Mouse (Mus musculus) layer of hippocampus, adult 2 months (tissue): ENCODE measurements around the gene Ipo8. TPM values are rescaled to one million over a fixed set of nuclear protein-coding genes. Genes with fewer than 3 reads are reported as not detected.

Experiments used
- DNase-seq, 2 experiments: peaks; one replicate each; pipeline ENCODE4 v3.0.0; 2022; ENCODE audit warnings: low spot score in 2 of 2
- H3K27ac ChIP-seq: fragments of 200-600 bp; 2 replicates; pipeline ENCODE4 v1.8.1; 2022
- H3K4me3 ChIP-seq: fragments of 200-600 bp; 2 replicates; pipeline ENCODE4 v1.8.1; 2022; ENCODE audit warnings: mild to moderate bottlenecking
- CTCF ChIP-seq: fragments of 200-600 bp; conservative IDR thresholded peaks from 2 replicates; pipeline ENCODE4 v1.8.1; 2022; ENCODE audit warnings: antibody characterized with exemption, mild to moderate bottlenecking, moderate library complexity
- total RNA-seq, 2 experiments: library from RNA; stranded (reverse); gene quantifications; 2 replicates each; pipeline ENCODE4 v1.2.3; 2021

The Ipo8 gene
- total RNA-seq, 2 experiments from 2014 or later = 48.3 to 52.0 TPM

DNA sequence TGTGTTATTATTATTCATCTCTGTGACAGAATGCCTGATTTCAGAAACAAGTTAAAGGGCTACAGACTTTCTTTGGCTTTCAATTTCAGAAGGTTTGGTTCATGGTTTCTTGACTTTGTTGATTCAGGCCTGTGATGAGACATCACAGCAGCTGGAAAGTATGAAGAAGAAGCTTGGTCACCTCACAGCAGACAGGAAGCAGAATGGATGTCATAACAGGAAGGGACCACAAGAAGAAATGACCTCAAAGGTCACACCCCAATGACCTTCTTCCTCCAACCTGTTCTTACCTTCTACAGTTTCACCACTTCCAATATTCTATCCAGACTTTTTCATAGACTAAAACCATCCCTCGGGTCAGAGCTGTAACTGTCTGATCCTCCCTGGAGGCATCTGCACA lies 94.9 kb downstream of the Ipo8 start:
- TF ChIP-seq CTCF = no peak
- DNase-seq = no peak
- Histone ChIP-seq H3K4me3 (no peak overlapping the region), H3K27ac (no peak overlapping the region)

DNA sequence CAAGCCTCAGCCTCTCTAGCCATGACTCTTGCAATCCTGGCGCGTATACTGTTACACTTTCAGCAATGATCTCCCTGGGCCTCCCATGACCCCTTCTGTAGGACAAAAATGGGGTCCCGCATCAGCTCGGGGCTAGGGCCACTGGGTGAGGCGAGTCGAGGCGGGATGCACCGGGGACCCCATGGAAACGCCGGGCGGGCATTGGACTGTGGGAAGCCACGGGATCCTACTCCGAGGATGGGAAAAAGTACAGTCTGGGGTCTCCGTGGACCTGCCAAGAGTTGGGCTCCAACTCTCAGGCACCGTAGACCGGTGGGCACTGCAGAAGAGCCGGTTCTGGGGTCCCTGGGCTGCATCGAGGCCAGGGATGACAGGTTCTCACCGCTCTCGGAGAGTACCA lies 97.3 kb downstream of the Ipo8 start:
- no peak overlapping the region for H3K4me3 ChIP-seq
- TF ChIP-seq CTCF = no peak
- no peak for DNase-seq

DNA sequence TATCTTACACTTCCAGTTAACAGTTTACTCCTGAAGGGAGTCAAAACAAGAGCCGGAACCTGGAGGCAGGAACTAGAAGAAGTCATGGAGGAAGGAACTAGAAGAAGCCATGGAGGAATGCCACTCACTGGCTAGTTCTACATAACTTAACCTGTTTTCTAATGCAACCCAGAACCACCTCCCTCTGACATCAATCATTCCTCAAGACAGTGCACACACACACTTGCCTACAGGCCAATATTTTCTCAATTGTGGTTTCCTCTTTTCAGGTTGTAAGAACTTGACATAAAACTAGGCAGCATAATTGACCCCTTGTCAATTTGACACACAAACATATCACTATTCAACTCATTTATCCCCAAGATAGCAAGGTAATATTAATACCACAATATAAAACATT lies 98.3 kb downstream of the Ipo8 start:
- no peak overlapping the region for H3K27ac ChIP-seq
- DNase-seq = no peak
- no peak overlapping the region for H3K4me3 ChIP-seq
- no peak for TF ChIP-seq CTCF

More for the DNA sequence above, 97.3 kb downstream of the Ipo8 start:
- no peak overlapping the region for H3K27ac ChIP-seq

DNA sequence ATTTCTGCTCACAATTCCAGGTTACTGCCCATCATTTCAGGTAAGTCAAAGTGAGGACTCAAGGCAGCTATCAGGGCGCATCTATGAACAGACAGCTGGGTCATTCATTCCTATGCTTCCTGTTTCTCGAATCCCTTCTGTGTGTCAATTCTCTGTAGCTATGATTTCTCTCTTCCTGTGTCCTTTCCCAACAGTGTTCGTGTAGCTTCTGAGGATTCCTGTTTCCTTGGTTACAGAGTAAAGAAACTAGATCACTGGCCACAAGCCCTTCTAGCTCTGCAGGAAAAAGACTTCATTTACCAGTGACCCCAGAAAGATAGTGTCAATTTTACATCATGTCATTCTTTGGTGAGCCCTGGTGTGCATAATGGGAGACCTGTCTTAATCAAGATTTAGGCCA lies 102.7 kb downstream of the Ipo8 start:
- no peak for DNase-seq
- TF ChIP-seq CTCF = no peak
- Histone ChIP-seq H3K27ac (no peak overlapping the region), H3K4me3 (no peak overlapping the region)

DNA sequence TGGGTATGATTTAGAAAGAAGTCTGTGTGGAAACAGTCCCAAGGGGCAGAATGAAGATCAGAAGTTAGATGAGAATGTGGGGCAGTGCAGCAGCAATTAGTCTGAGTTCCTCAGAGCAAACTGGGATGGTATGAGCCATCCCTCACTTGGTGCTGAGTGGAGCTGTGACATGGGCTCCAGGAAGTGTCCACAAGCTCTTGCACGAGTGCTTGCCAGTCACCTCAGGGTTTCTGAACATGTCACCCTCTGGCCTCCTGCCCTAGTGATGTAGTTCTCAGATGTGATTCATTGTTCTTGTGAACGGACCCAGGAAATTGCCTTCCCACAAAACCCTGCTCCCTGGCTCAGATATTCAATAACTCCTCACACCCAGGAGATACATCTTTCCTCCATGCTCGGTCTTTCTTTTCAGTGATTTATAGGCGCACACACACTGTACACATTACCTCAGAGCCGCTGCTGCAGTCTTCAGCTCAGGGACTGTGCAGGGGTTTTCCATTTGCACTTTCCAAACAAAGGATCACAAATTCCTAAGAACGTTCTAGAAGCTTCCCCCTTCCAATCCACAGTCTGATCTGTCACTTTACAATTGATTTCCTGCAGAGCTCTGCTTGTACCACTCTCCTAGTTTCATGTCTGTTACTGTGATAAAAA lies 103.3 kb downstream of the Ipo8 start:
- no peak for DNase-seq
- TF ChIP-seq CTCF = no peak
- Histone ChIP-seq H3K27ac (no peak overlapping the region), H3K4me3 (no peak overlapping the region)

DNA sequence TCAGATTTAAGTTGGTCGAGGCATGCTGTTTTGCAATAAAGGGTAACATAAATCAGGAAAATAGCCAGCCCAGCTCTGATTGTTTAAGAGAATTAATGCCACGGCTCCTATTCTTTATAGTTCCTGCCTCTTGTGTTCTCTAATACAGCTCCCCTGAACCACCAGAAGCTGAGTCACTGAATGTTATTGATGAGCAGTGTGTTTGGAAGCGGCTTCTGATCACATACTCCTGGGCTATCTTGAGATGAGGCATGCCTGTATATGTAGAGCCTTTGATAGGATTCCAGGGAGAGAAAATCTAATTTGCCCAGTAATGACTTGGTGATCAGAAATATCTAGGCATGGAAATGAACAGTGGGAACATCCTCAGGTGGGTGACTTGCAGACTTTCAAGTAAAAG lies 106.8 kb downstream of the Ipo8 start:
- TF ChIP-seq CTCF = no peak
- H3K4me3 ChIP-seq = no peak overlapping the region
- H3K27ac ChIP-seq = no peak overlapping the region
- DNase-seq = no peak

Other genes starting within 250 kb of the Ipo8 start
- 10 to 100 TPM in 1 of 2 experiments, 1 to 10 TPM in 1; 8.3 to 10.7 TPM for gene Caprin2, start 64.8 kb upstream of the Ipo8 start, total RNA-seq
- gene Sinhcaf, start 115.0 kb upstream of the Ipo8 start, total RNA-seq = 1 to 10 TPM; 2.8 to 3.3 TPM